Mouse (Mus musculus): ENCODE results near the gene Nr1h2.

Gene Nr1h2

DNA sequence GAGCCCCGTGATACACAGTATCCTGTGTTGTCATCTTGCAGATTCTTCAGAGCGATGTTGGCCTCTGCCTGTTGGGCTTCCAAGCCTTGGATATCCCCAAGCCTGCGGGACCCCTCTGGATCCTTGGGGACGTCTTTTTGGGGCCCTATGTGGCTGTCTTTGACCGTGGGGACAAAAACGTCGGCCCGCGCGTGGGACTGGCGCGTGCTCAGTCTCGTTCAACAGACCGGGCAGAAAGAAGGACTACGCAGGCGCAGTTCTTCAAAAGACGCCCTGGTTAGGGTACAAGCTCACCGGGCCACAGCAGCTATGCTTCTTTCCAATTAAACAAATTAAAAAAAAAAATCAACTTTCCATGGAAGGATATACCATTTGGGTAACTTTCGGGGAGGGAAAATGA lies 32.8 kb upstream of the Nr1h2 start:
- in situ Hi-C loops (cut with MboI; ENCODE audit: unreplicated experiment in 2 of 2) = no loop called here

DNA sequence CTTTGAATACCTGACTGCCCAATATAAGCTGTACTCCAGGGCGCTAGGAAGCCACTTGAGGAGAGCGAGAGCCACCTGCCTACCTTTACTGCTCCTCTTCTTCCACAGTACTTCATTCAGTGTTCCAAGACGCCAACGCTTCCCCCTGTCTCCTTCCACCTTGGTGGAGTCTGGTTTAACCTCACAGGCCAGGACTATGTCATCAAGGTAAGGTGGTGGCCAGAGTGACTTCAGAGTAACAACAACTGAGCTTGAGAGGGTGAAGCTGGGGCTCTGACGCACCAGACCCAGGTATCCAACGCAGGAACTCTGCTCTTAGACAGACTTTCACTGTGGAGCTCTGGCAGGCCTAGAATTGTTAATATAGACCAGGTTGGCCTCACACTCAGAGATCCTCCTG lies 31.9 kb upstream of the Nr1h2 start:
- in situ Hi-C loops (cut with MboI; ENCODE audit: unreplicated experiment in 2 of 2) = no loop called here

DNA sequence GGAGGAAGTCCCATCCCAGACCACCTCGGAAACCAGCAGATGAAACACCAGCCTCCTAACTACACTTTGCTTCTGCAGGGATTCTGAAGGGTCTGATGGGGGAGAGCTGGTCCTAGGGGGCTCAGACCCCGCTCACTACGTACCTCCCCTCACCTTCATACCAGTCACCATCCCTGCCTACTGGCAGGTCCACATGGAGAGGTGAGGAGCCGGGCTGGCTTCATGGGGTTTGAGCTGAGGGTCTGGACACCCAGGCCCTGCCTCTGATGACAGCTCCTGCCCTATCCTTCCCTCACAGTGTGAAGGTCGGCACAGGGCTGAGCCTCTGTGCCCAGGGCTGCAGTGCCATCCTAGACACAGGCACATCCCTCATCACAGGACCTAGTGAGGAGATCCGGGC lies 31.2 kb upstream of the Nr1h2 start:
- in situ Hi-C loops (cut with MboI; ENCODE audit: unreplicated experiment in 2 of 2) = no loop called here

GRCm38 (mm10) chr7:44584265-44584804 lies 30.6 kb upstream of the Nr1h2 start:
- in situ Hi-C loops (cut with MboI; ENCODE audit: unreplicated experiment in 2 of 2) = no loop called here

DNA sequence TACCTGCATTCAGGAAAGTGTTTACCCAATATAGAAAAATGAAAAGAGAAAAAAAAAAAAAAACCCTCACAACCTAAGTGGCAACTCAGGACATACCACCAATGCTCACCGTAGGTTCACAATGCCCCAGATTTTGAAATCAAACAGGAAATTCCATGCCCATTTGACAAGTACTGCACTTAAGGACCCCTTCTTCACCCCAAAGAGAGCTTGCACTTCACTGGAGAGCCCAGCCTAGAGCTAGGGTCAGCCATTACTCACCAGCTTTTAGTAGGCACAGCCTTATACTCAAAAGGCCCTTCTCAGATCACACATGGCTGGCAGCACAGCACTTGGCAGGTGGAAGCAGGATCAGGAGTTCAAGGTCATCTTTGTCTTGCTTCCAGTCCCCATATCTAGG lies 29.4 kb upstream of the Nr1h2 start:
- in situ Hi-C loops (cut with MboI; ENCODE audit: unreplicated experiment in 2 of 2) = no loop called here

DNA sequence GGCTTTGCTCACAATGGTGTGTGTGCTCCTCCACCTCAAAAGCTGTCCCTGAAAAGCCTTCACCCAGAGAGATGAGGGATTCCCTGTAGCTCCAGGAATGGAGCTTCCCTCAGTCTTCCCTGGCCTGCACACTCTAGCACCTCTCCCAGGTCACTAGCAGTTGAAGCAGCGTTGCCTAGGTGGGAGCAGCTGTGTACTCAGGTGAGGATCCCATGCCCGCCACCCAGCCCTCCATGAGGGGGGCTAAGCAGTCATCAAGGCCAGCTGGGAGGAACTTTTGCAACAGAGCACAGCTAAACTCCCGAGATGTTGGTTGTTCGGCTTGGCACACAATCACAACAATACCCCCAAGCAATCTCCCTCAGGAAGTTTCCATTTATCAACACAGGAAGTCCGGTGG lies 29.0 kb upstream of the Nr1h2 start:
- in situ Hi-C loops (cut with MboI; ENCODE audit: unreplicated experiment in 2 of 2) = no loop called here

- in situ Hi-C loops (cut with MboI; ENCODE audit: unreplicated experiment in 2 of 2) = no loop called here
These were observed 27.9 kb upstream of the Nr1h2 start for GRCm38 (mm10) chr7:44581637-44582036.

- in situ Hi-C loops (cut with MboI; ENCODE audit: unreplicated experiment in 2 of 2) = no loop called here
These were observed 22.6 kb upstream of the Nr1h2 start for GRCm38 (mm10) chr7:44576333-44576844.

DNA sequence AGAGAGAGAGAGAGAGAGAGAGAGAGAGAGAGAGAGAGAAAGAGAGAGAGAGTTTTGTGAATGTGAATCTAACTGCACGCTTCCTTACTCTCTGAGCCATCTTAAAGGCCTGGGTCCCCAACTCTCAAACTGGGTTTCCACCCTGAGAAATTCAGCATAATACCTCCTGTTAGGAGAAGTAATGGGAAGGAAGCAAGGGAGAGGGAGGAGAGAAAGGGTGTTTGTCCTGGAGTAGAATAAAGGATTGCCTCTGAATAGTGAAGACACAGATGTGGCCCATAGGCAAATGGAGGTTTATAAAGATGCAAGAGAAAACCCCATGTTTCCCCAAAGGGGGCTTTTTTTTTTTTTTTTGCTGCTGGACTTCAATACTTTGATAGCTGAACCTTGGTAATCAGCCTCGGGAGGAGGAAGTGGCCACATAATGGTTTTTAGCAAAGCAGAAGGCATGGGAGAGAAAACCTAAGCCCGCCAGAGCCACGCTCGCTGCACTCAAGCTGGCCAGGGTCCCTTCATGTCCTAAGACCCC lies 19.3 kb upstream of the Nr1h2 start:
- in situ Hi-C loops (cut with MboI; ENCODE audit: unreplicated experiment in 2 of 2) = no loop called here

DNA sequence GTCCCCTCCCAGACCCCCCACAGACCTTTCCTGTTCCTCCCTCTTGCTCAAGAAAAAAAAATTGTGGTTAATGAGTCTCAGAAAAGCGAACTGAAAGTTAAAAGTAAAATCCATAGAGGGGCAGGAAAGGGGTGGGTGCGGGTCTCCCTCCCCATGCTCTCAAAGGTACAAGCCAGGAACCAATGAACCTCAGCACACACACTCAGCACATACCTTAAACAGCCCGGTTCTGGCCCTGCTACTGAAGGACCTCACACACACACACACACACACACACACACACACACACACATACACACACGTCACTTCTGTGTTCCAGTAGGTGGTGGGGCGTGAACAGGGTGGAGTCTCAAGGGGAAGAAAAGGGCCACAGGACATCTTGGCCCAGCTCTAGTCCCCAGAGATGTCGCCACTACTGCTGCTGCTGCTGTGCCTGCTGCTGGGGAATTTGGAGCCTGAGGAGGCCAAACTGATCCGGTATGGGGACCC lies 18.5 kb upstream of the Nr1h2 start, which contains the start of gene Napsa:
Napsa (plus strand) TSS at position 168 of the 489 bp plus-strand sequence.
- in situ Hi-C loops (cut with MboI; ENCODE audit: unreplicated experiment in 2 of 2) = no loop called here

DNA sequence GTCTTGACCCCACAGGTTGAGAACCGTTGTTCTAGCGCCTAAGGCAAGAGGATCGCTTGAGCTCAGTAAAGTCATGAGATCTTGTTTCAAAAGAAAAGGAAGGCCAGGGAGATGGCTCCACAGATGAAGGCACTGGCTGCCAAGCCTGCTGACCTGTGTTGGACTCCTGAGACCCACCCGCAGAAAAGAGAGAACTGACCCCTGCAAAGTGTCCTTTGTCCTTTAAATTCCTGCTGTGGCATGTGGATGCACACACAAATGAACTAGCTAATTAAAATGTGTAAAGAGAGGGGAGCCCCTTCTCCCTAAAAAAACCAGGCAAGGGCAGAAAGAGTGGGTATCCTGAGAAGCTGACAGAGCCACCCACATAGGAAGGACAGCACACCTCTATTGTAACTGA lies 18.1 kb upstream of the Nr1h2 start:
- in situ Hi-C loops (cut with MboI; ENCODE audit: unreplicated experiment in 2 of 2) = no loop called here

GRCm38 (mm10) chr7:44570989-44571388 lies 17.2 kb upstream of the Nr1h2 start:
- in situ Hi-C loops (cut with MboI; ENCODE audit: unreplicated experiment in 2 of 2) = no loop called here

DNA sequence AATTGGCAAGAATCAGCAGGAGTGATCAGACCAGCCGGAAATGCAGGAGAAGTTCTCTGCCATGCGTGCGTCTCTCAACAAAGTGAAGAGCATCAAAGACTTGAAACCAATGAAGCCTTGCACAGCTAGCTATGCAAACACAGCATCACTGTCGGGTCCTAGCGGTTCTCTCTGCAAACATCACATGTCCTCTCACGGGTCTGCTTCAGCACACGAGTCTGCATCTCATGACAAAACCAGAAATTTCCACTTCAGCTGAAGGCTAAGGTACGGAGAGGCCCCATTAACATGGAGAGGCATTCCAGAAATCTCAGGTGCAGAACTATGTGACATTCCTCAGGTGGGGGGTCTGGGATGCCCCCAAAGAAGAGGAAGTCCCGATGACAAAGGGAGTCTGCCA lies 15.1 kb upstream of the Nr1h2 start:
- in situ Hi-C loops (cut with MboI; ENCODE audit: unreplicated experiment in 2 of 2) = loop anchor here (10.0 kb wide), 2 partner anchors 76 to 304 kb away; partner anchors contain the start of gene Gm15517 (in 1 of the 2)

DNA sequence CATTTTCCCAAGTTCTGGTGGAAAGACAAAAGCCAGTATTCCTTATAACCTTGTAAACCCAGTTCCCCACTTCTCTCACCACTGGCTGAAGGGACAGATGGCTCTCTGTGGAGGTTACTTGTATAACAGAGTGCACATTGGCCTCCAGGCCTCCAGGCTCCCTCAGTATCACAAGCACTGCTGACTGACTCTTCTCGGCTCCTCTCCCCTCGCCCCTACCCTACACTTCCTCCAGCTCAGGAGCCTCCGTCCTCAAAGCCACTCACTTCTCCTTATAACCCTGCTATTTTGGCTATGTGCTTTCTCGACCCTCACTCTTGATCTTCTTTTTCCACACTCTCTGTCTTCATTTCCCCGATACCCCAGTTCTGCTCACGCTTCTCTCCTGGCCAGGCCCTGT lies 11.7 kb upstream of the Nr1h2 start:
- in situ Hi-C loops (cut with MboI; ENCODE audit: unreplicated experiment in 2 of 2) = loop anchor here (10.0 kb wide), 2 partner anchors 79 to 301 kb away; partner anchors contain the start of gene Gm15517 (in 1 of the 2)

DNA sequence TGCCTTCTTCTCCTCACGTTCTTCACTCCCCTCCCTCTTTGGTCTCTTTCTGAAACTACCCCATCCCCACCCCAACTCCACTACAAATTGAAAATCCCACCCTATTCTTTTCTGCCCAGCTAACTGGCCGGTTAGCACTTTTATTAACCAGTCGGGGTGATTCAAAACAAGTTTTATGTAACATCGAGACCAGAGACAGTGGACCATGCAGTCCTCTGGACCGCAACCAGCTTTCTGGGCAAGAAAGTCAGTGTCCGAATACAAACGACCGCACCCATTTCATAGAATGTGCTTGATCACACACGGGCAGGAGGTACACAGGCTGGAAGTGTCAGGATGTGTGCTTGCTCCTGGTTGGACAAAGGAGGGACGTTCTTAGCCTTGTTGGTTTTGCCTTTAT lies 10.7 kb upstream of the Nr1h2 start:
- in situ Hi-C loops (cut with MboI; ENCODE audit: unreplicated experiment in 2 of 2) = loop anchor here (5.0 to 10.0 kb wide), 3 partner anchors 78 to 300 kb away; partner anchors contain the start of gene Gm15517 (in 1 of the 2)

- in situ Hi-C loops (cut with MboI; ENCODE audit: unreplicated experiment in 2 of 2) = loop anchor here (5.0 to 10.0 kb wide), 3 partner anchors 79 to 298 kb away; partner anchors contain the start of gene Gm15517 (in 1 of the 2)
These were observed 9.5 kb upstream of the Nr1h2 start for GRCm38 (mm10) chr7:44563284-44563683.

- in situ Hi-C loops (cut with MboI; ENCODE audit: unreplicated experiment in 2 of 2) = loop anchor here (5.0 to 10.0 kb wide), 3 partner anchors 82 to 296 kb away; partner anchors contain the start of gene Gm15517 (in 1 of the 2)
These were observed 7.0 kb upstream of the Nr1h2 start for GRCm38 (mm10) chr7:44560435-44561400.

DNA sequence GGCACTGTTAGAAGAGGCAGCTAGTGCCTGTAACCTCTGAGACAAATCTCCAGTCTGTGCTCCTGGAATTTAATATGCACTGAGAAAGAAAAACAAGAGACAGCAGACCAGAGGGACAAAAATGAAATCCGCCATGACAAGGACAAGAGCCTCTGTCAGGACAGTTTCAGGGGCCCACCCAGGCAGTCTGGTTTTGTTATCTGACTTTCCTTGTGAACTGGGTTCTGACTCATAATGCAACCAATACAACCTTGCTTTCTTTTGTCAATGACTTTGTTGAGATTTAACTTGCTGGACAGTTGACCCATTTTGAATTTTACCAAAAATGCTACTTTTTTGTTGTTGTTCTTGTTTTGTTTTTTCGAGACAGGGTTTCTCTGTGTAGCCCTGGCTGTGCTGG lies 3.9 kb upstream of the Nr1h2 start:
- in situ Hi-C loops (cut with MboI; ENCODE audit: unreplicated experiment in 2 of 2) = no loop called here

DNA sequence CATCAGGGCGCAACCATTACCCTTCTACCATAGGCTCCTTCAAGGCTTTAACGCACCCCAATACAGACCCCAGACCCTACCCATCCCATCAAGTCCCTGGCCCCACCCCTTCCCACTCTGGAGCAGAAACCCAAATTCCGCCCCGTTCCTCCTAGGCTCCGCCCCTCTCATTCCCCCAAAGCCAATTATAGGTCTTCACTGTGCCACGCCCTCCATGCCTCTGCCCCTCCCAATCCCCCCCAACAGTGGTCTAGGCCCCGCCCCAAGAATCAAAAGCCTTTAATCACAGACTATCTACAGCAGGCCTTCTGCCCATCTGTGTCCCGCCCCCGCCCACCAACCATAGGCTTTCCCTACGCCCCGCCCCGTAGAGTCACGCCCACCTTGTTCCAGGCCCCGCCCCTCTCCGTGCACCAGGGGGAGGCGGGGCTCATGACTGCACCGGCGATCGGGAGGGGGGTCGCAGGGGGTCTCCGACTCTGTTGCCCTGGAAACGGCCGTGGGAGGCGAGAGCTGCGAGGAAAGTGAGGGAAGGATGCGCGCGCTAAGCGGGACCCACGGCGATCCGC lies 471 bp downstream of the Nr1h2 start:
- in situ Hi-C loops (cut with MboI; ENCODE audit: unreplicated experiment in 2 of 2) = loop anchor here (5.0 kb wide), 2 partner anchors 36 to 41 kb away; no protein-coding TSS in a partner anchor

- in situ Hi-C loops (cut with MboI; ENCODE audit: unreplicated experiment in 2 of 2) = loop anchor here (5.0 kb wide), 2 partner anchors 35 to 40 kb away; no protein-coding TSS in a partner anchor
These were observed 1.4 kb downstream of the Nr1h2 start for GRCm38 (mm10) chr7:44552141-44552908.
